Mouse (Mus musculus) lung, postnatal 0 days (tissue): ENCODE measurements around the gene Zfp609. TPM values are rescaled to one million over a fixed set of nuclear protein-coding genes. Genes with fewer than 3 reads are reported as not detected.

Experiments
- ATAC-seq: fragments of 200-750 bp; cut with Nextera tagmentation; 2 replicates; pipeline ENCODE4 v1.8.0; 2017; ENCODE audit warnings: moderate library complexity
- DNase-seq: peaks from one replicate; pipeline ENCODE4 v3.0.0-alpha.2; 2016; ENCODE audit warnings: low spot score
- H3K27ac ChIP-seq: fragments of 300-500 bp; sonication (generic); 2 replicates; pipeline ENCODE4 v1.5.1; 2014; ENCODE audit warnings: antibody characterized with exemption, mild to moderate bottlenecking, low read length, mixed read lengths
- H3K27me3 ChIP-seq: fragments of 300-500 bp; sonication (generic); replicated peaks from 2 replicates; pipeline ENCODE4 v1.6.1; 2014; ENCODE audit warnings: low read length, mixed read lengths; ENCODE audit not compliant: insufficient read depth
- H3K36me3 ChIP-seq: fragments of 300-500 bp; sonication (generic); 2 replicates; pipeline ENCODE4 v1.6.1; 2014; ENCODE audit warnings: low read length, mixed read lengths; ENCODE audit not compliant: insufficient read depth
- H3K4me1 ChIP-seq: fragments of 300-500 bp; sonication (generic); 2 replicates; pipeline ENCODE4 v1.6.1; 2014; ENCODE audit warnings: antibody characterized with exemption, low read depth, low read length, mixed read lengths; ENCODE audit not compliant: insufficient read depth
- H3K4me2 ChIP-seq: fragments of 300-500 bp; sonication (generic); replicated peaks from 2 replicates; pipeline ENCODE4 v1.6.1; 2014; ENCODE audit warnings: low read depth, mild to moderate bottlenecking, low read length, moderate library complexity, mixed read lengths
- H3K4me3 ChIP-seq: fragments of 300-500 bp; sonication (generic); 2 replicates; pipeline ENCODE4 v1.5.1; 2014; ENCODE audit warnings: low read depth, low read length
- H3K9ac ChIP-seq: fragments of 300-500 bp; sonication (generic); replicated peaks from 2 replicates; pipeline ENCODE4 v1.6.1; 2014; ENCODE audit warnings: low read depth, mild to moderate bottlenecking
- H3K9me3 ChIP-seq: fragments of 300-500 bp; sonication (generic); 2 replicates; pipeline ENCODE4 v1.6.1; 2016; ENCODE audit warnings: low read length, mixed read lengths
- CTCF ChIP-seq: IDR thresholded peaks from 2 replicates; pipeline ENCODE4 v1.5.1; 2016; ENCODE audit warnings: antibody characterized with exemption, mild to moderate bottlenecking
- EP300 ChIP-seq: IDR thresholded peaks from 2 replicates; pipeline ENCODE4 v1.6.1; 2016; ENCODE audit warnings: antibody characterized with exemption, mild to moderate bottlenecking, control low read depth
- WGBS: fragments of 180-500 bp; shearing (Covaris S2); extraction: QIAGEN DNeasy Blood & Tissue Kit; methylation state at CpG from one replicate; pipeline ENCODE4 v1.1.7; 2014; 5-methylcytosine and 5-hydroxymethylcytosine counted together
- polyA plus RNA-seq: library from polyadenylated mRNA; unstranded; fragments of >200 nt; fragmentation: Nextera tagmentation; extraction: Ambion mirVana; gene quantifications from 2 replicates; pipeline ENCODE4 v1.2.1, GENCODE M21; 2015

The Zfp609 gene
- polyA plus RNA-seq, 1 experiment from 2014 or later, result 5.0 TPM

DNA sequence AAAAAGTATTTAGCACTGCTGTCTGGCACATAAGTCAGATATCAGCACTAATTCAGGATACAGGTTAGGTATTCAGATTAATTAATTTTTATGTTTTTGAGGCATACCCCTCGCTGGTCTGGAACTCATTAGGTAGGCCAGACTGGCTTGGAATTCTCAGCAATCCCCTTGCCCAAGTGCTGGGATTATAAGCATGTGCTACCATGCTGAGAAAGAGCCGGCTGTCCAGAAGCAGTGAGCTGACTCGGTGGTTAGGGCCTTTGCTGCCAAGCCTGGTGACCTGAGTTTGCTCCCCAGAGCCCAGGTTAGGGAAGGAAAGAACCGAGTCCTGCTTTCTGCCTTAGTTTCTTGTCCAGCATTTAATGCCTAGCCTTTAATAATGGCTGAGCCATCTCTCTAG is 79.3 kb downstream of the Zfp609 start:
- no peaks in the 10 kb centered on the region for H3K9me3 ChIP-seq
- no peak overlapping the region for H3K27ac ChIP-seq
- H3K27me3 ChIP-seq, result no peaks in the 10 kb centered on the region
- TF ChIP-seq EP300 (no peak), CTCF (no peak)
- no peaks in the 10 kb centered on the region for H3K36me3 ChIP-seq
- no peak overlapping the region for H3K9ac ChIP-seq
- no peak for ATAC-seq
- peaks cover 4% of the 10 kb centered on the region; the same call in 1 of the 2 replicates for H3K4me1 ChIP-seq
- no peak overlapping the region for H3K4me2 ChIP-seq
- 69% methylated on average over 4 of the region's 4 CpGs for WGBS
- no peak for DNase-seq
- H3K4me3 ChIP-seq, result no peak overlapping the region

DNA sequence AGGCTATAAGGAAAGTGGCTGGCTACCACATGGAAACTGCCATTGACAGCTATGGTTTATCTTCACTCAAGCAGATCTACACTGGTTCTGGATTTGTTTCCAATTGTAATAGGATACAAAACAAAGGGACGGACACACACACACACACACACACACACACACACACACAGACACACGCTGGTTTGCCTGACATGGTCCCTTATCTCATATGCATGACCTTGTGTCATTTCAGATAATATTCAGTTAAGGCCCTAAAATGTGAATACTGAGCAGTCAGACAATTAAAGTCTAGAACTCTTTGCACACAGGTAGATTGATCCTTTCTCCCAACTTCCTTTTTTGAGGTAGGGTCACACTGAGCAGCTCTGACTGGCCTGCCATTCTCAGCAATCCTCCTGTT is 80.9 kb downstream of the Zfp609 start:
- no peak for ATAC-seq
- no peak for DNase-seq
- Histone ChIP-seq H3K9me3 (no peaks in the 10 kb centered on the region), H3K4me3 (no peak overlapping the region), H3K27ac (no peak overlapping the region), H3K9ac (no peak overlapping the region), H3K36me3 (no peaks in the 10 kb centered on the region), H3K27me3 (no peaks in the 10 kb centered on the region), H3K4me2 (no peak overlapping the region), H3K4me1 (peaks cover 4% of the 10 kb centered on the region; the same call in 1 of the 2 replicates)
- WGBS, result 78% methylated on average over 2 of the region's 2 CpGs
- no peak for TF ChIP-seq EP300
- no peak for TF ChIP-seq CTCF

DNA sequence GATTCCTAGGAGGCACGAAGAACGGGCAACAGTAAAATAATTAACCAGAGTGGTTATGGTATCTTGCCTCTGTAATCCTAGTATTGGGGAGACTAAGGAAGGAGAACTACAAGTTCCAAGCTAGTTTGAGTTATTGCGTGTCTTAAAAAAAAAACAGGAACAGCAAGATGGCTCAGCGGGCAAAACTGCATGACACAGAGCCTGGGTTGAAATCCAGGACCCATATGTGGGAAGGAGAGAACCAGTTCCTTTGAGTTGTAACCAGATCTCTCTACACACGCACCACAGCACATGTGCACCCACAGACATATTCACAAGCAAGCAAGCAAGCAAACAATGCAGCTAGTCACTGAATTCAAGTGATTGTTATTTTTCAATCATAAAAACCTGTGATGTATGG is 81.9 kb downstream of the Zfp609 start:
- ATAC-seq, result no peak
- Histone ChIP-seq H3K4me2 (no peak overlapping the region), H3K27ac (no peak overlapping the region), H3K36me3 (no peaks in the 10 kb centered on the region), H3K27me3 (no peaks in the 10 kb centered on the region), H3K4me1 (peaks cover 4% of the 10 kb centered on the region; the same call in 1 of the 2 replicates), H3K9me3 (no peaks in the 10 kb centered on the region), H3K9ac (no peak overlapping the region), H3K4me3 (no peak overlapping the region)
- TF ChIP-seq EP300, result no peak
- no peak for TF ChIP-seq CTCF
- WGBS, result 78% methylated on average over 5 of the region's 5 CpGs
- no peak for DNase-seq

DNA sequence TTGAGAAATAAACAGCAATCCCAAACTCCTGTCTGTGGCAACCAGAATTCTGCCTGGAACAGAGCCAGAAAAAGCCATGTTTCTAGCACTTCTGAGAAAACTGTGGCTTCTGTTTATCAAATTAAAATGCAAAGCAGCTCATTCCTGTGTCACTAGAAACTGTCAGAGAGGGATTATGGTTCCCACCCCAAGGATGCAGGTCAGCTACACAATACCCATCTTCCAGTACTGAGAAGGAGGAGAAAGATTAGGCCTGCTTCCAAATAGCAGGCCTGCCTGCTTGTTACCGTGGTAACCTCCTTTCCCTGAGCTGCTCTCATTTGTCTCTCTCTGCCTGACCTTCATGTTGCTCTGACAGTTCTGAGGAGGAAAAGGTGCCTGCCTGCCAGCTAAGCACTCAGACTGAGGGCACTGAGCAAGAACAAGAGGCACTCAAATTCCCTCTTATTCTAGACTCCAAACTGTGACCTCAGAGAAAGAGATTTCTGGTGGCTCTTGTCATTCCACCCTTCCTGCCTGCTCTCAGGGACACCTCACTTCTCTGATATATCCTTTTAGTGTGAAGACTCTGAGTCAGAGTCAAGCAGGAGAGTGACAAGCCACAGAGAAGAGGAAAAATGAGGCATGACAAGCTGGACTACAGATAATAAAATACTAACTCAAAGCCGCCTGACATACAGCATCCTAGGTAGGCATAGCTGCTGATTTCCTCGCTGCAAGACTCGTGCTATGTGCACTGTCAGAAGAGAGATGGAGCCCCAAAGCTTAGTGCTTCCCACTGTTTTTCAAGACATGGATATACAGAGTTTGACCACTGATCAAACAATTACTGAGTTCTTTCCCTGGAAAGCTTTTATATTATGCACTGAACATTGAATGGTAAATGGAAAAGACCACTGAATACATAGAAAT is 82.9 kb downstream of the Zfp609 start:
- Histone ChIP-seq H3K27ac (peak overlapping the region; percentile 27; the same call in 1 of the 2 replicates), H3K4me3 (no peak overlapping the region), H3K27me3 (no peaks in the 10 kb centered on the region), H3K4me1 (peaks cover 4% of the 10 kb centered on the region; the same call in 1 of the 2 replicates), H3K9me3 (no peaks in the 10 kb centered on the region), H3K36me3 (no peaks in the 10 kb centered on the region), H3K9ac (no peak overlapping the region), H3K4me2 (no peak overlapping the region)
- DNase-seq, result peak; percentile 93
- ATAC-seq, result peak; percentile 98
- TF ChIP-seq CTCF, result 0 out of 2 replicates have a peak, but pooled peaks have one; percentile 1
- peak; percentile 86 for TF ChIP-seq EP300
- WGBS, result 35% methylated on average over 4 of the region's 4 CpGs

DNA sequence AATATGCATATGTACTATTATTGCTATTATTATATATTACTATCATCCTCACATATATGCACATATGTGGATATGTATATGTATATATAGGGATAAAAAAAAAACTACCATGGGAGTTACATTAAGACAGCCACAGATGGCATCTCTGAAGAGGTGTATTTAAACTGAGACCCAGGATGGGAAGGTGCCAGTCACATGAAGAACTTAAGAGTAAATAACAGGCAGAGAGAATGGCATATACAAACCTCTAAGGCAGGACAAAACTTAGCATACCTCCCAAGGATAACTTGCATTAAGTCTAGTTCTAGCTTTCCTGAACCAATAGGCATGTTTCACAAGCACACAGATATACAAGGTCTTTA is 83.6 kb downstream of the Zfp609 start:
- no peaks in the 10 kb centered on the region for H3K27me3 ChIP-seq
- no peak overlapping the region for H3K9ac ChIP-seq
- no peak overlapping the region for H3K4me3 ChIP-seq
- H3K4me1 ChIP-seq, result peaks cover 4% of the 10 kb centered on the region; the same call in 1 of the 2 replicates
- no peak for DNase-seq
- H3K9me3 ChIP-seq, result no peaks in the 10 kb centered on the region
- TF ChIP-seq EP300, result no peak
- no peak for TF ChIP-seq CTCF
- no peak overlapping the region for H3K4me2 ChIP-seq
- H3K27ac ChIP-seq, result peak overlapping the region; percentile 27
- H3K36me3 ChIP-seq, result no peaks in the 10 kb centered on the region
- ATAC-seq, result peak; percentile 22; the same call in 1 of the 2 replicates

DNA sequence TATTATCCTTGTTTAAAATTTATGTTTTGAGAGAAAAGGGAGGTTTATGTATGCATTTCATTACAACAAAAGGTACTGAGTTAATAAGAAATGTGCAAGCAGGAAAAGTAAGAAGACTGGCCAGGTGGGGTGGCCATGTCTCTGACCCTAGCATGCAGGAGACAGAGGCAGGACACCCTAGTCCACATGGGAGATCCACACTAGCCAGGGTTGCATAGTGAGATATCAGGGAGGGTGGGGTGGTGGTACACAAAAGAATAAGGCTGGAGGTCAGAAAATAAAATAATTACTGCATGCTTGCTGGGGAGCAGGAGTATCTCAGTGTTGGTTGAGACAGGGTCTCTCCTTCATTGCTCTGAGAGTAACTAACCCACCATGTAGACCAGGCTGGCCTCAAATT is 84.0 kb downstream of the Zfp609 start:
- Histone ChIP-seq H3K9ac (no peak overlapping the region), H3K4me2 (no peak overlapping the region), H3K36me3 (no peaks in the 10 kb centered on the region), H3K4me1 (peaks cover 4% of the 10 kb centered on the region; the same call in 1 of the 2 replicates), H3K9me3 (no peaks in the 10 kb centered on the region), H3K4me3 (no peak overlapping the region), H3K27me3 (no peaks in the 10 kb centered on the region), H3K27ac (no peak overlapping the region; the same call in 1 of the 2 replicates)
- no peak for TF ChIP-seq EP300
- TF ChIP-seq CTCF, result no peak
- no peak for DNase-seq
- ATAC-seq, result no peak
